10 mouse cellular contexts compared by ENCODE assay signal in genomic region chr4:134450392-134451195, GRCm38 (mm10). TPM values are rescaled to one million over a fixed set of nuclear protein-coding genes. Genes with fewer than 3 reads are reported as not detected.
DNase-seq lines count a peak whose midpoint lies in the region; ATAC-seq and TF ChIP-seq lines count a peak whose summit lies in the region.
"Had no signal": no experiment of that assay in that cellular context is flagged by ENCODE, and none has a peak within 500 bp of the region (broad histone marks: within the 10 kb centered on the region; RNA-seq: fewer than 3 reads in every experiment).

No protein-coding gene starts in this region.

- H3K4me3 ChIP-seq in heart, embryonic 14.5 days (ENCODE audit: control insufficient read depth in 1 of 2, insufficient read depth in 1 of 2, low read depth in 1 of 2, low read length in 2 of 2): peak overlapping the region in 1 of 2 experiments; percentile 9; a peak in 1 of 4 replicates
- no peak overlapping the region for H3K4me3 ChIP-seq in kidney, postnatal 0 days (replicated peaks; ENCODE audit: low read depth, low read length)
- H3K4me3 ChIP-seq: embryonic facial prominence, embryonic 15.5 days had no signal

- H3K9ac ChIP-seq in heart, embryonic 14.5 days (ENCODE audit: low read length): 0 out of 2 replicates have a peak overlapping the region, but pooled peaks have one; percentile 36
- H3K9ac ChIP-seq in kidney, postnatal 0 days (ENCODE audit: low read depth, low read length): no peak overlapping the region
- H3K9ac ChIP-seq: embryonic facial prominence, embryonic 15.5 days; liver, embryonic 14.5 days had no signal

- H3K27ac ChIP-seq in heart, embryonic 14.5 days (replicated peaks in 1 of 2; ENCODE audit: control insufficient read depth in 1 of 2, insufficient read depth in 1 of 2, low read depth in 2 of 2, low read length in 2 of 2): no peak overlapping the region
- no peak overlapping the region for H3K27ac ChIP-seq in kidney, postnatal 0 days
- H3K27ac ChIP-seq: embryonic facial prominence, embryonic 15.5 days; liver, embryonic 14.5 days had no signal

- no peaks in the 10 kb centered on the region for H3K9me3 ChIP-seq in heart, embryonic 14.5 days (ENCODE audit: control insufficient read depth, low read length)
- H3K9me3 ChIP-seq in kidney, postnatal 0 days (replicated peaks; ENCODE audit: low read length): no peaks in the 10 kb centered on the region
- H3K9me3 ChIP-seq: embryonic facial prominence, embryonic 15.5 days had no signal

- peak; percentile 95 for DNase-seq in heart, adult 11 months
- no peak for DNase-seq in heart, postnatal 4 days
- peak; percentile 72 to 78 for DNase-seq in cerebellum, postnatal 10 days
- peak; percentile 28 for DNase-seq in kidney, postnatal 0 days (ENCODE audit: low spot score)
- DNase-seq in lung, postnatal 14 days: peak; percentile 39
- DNase-seq in thymus, postnatal 4 days: no peak
- DNase-seq in spleen, postnatal 10 days (ENCODE audit: low spot score in 2 of 2): no peak

- H3K4me2 ChIP-seq in heart, embryonic 14.5 days (ENCODE audit: low read length): peak overlapping the region; percentile 51
- peak overlapping the region; percentile 35 for H3K4me2 ChIP-seq in kidney, postnatal 0 days (ENCODE audit: low read length)
- H3K4me2 ChIP-seq: embryonic facial prominence, embryonic 15.5 days had no signal

- 30% methylated on average over 20 of the region's 20 CpGs for WGBS in heart, embryonic 14.5 days
- 24% methylated on average over 20 of the region's 20 CpGs for WGBS in kidney, postnatal 0 days

- no peak for ATAC-seq in heart, embryonic 14.5 days (ENCODE audit: insufficient number of reproducible peaks, insufficient read depth, low FRiP score, low read depth)
- ATAC-seq in kidney, postnatal 0 days (replicated peaks; ENCODE audit: low FRiP score, low read depth): no peak

- H3K27me3 ChIP-seq in heart, embryonic 14.5 days (ENCODE audit: control insufficient read depth, insufficient read depth, low read length): peaks cover 23% of the 10 kb centered on the region
- peaks cover 6% of the 10 kb centered on the region; the same call in 1 of the 2 replicates for H3K27me3 ChIP-seq in kidney, postnatal 0 days (ENCODE audit: insufficient read depth, low read length)

- TF ChIP-seq CTCF in kidney, postnatal 0 days (IDR thresholded peaks at IDR 0.05; ENCODE audit: low read depth): no peak

- no peaks in the 10 kb centered on the region for H3K36me3 ChIP-seq in heart, embryonic 14.5 days (ENCODE audit: control insufficient read depth, insufficient read depth, low read length)
- no peaks in the 10 kb centered on the region for H3K36me3 ChIP-seq in kidney, postnatal 0 days (ENCODE audit: insufficient read depth, low read length)
- H3K36me3 ChIP-seq: embryonic facial prominence, embryonic 15.5 days had no signal

- peaks cover 10% of the 10 kb centered on the region in 2 experiments; a peak in 3 of 4 replicates for H3K4me1 ChIP-seq in heart, embryonic 14.5 days (ENCODE audit: control insufficient read depth in 2 of 2, insufficient read depth in 2 of 2, low read length in 2 of 2)
- H3K4me1 ChIP-seq in kidney, postnatal 0 days (replicated peaks; ENCODE audit: insufficient read depth, low read length): 0 out of 2 replicates have a peak, but pooled peaks cover 3% of the 10 kb centered on the region

RNA-seq across cellular contexts. Expression of gene Stmn1, which starts 17.5 kb away (rescaled TPM):
- total RNA-seq in heart, postnatal 4 days (2021): 100 to 1,000 TPM; 312 to 327 TPM
- 933 and 977 TPM in 2 replicates for polyA plus RNA-seq in heart, embryonic 14.5 days (2014; fragmentation: Nextera tagmentation; extraction: Ambion mirVana)
- 926 and 1,019 TPM in 2 replicates for polyA plus RNA-seq in kidney, postnatal 0 days (2015; fragmentation: Nextera tagmentation; extraction: Ambion mirVana)

RNA-seq across cellular contexts. Expression of gene Paqr7, which starts 45.9 kb away (rescaled TPM):
- 1 to 10 TPM; 8.2 to 9.0 TPM for total RNA-seq in heart, postnatal 4 days (2021)
- polyA plus RNA-seq in heart, embryonic 14.5 days (2014; fragmentation: Nextera tagmentation; extraction: Ambion mirVana): 4.2 and 4.6 TPM in 2 replicates
- polyA plus RNA-seq in kidney, postnatal 0 days (2015; fragmentation: Nextera tagmentation; extraction: Ambion mirVana): 5.4 and 5.7 TPM in 2 replicates

RNA-seq across cellular contexts. Expression of gene Pafah2, which starts 54.5 kb away (rescaled TPM):
- total RNA-seq in heart, postnatal 4 days (2021): 1 to 10 TPM; 8.6 to 8.9 TPM
- polyA plus RNA-seq in heart, embryonic 14.5 days (2014; fragmentation: Nextera tagmentation; extraction: Ambion mirVana): 11.1 and 12.8 TPM in 2 replicates
- polyA plus RNA-seq in kidney, postnatal 0 days (2015; fragmentation: Nextera tagmentation; extraction: Ambion mirVana): 22.7 and 24.4 TPM in 2 replicates

Comparison
In these comparisons a context has a peak if more than half of its experiments do, and no peak if none do; other contexts are left out.
1. DNase-seq: peak in heart, adult 11 months (single experiment), cerebellum, postnatal 10 days (2 of 2), kidney, postnatal 0 days (single experiment) and lung, postnatal 14 days (single experiment); none in heart, postnatal 4 days (single experiment), thymus, postnatal 4 days (single experiment) and spleen, postnatal 10 days (0 of 2).